In genomic region chr3:101393103-101393644, GRCm38 (mm10) we compare ENCODE assay signal across 11 mouse cellular contexts. TPM values are rescaled to one million over a fixed set of nuclear protein-coding genes. Genes with fewer than 3 reads are reported as not detected.
DNase-seq lines count a peak whose midpoint lies in the region; ATAC-seq and TF ChIP-seq lines count a peak whose summit lies in the region.
"Had no signal": no experiment of that assay in that cellular context is flagged by ENCODE, and none has a peak within 500 bp of the region (broad histone marks: within the 10 kb centered on the region; RNA-seq: fewer than 3 reads in every experiment).

No protein-coding gene starts in this region.

- TF ChIP-seq CTCF in forebrain, postnatal 0 days (IDR thresholded peaks at IDR 0.05; ENCODE audit: low read depth), result no peak

- 73% methylated on average over 6 of the region's 6 CpGs for WGBS in forebrain, postnatal 0 days
- WGBS in forebrain, embryonic 13.5 days, result 87% methylated on average over 6 of the region's 6 CpGs
- 83% methylated on average over 6 of the region's 6 CpGs for whole genome bisulfite sequencing in hindbrain, embryonic 13.5 days

- DNase-seq in forebrain, postnatal 0 days, result no peak
- DNase-seq in urinary bladder, postnatal 14 days (ENCODE audit: low spot score), result peak; percentile 46
- DNase-seq in urinary bladder, postnatal 36 days (ENCODE audit: low spot score in 2 of 2), result no peak
- DNase-seq in adrenal gland, adult 8-10 months, result no peak
- DNase-seq in yolk sac, embryonic 10.5 days (ENCODE audit: low spot score), result no peak
- DNase-seq: embryo, embryonic 11 days; spleen, adult 18-20 months had no signal

- H3K27me3 ChIP-seq in forebrain, postnatal 0 days (ENCODE audit: insufficient read depth, low read length), result no peaks in the 10 kb centered on the region
- peaks cover 3% of the 10 kb centered on the region; the same call in 1 of the 2 replicates for H3K27me3 ChIP-seq in forebrain, embryonic 13.5 days
- no peaks in the 10 kb centered on the region for H3K27me3 ChIP-seq in hindbrain, embryonic 13.5 days

- H3K36me3 ChIP-seq in forebrain, postnatal 0 days (ENCODE audit: insufficient read depth), result no peaks in the 10 kb centered on the region
- H3K36me3 ChIP-seq in forebrain, embryonic 13.5 days (ENCODE audit: poor library complexity, severe bottlenecking), result no peaks in the 10 kb centered on the region
- H3K36me3 ChIP-seq in hindbrain, embryonic 13.5 days, result no peaks in the 10 kb centered on the region
- H3K36me3 ChIP-seq: midbrain, embryonic 12.5 days had no signal

- H3K4me1 ChIP-seq in forebrain, postnatal 0 days (ENCODE audit: insufficient read depth), result peaks cover 32% of the 10 kb centered on the region
- H3K4me1 ChIP-seq in forebrain, embryonic 13.5 days, result peaks cover 69% of the 10 kb centered on the region
- H3K4me1 ChIP-seq in hindbrain, embryonic 13.5 days (replicated peaks), result peaks cover 98% of the 10 kb centered on the region

- no peak overlapping the region for H3K9ac ChIP-seq in forebrain, postnatal 0 days
- no peak overlapping the region for H3K9ac ChIP-seq in forebrain, embryonic 13.5 days
- no peak overlapping the region for H3K9ac ChIP-seq in hindbrain, embryonic 13.5 days
- H3K9ac ChIP-seq: midbrain, embryonic 12.5 days had no signal

- ATAC-seq in forebrain, postnatal 0 days, result peak; percentile 14; the same call in 1 of the 2 replicates
- no peak for ATAC-seq in forebrain, embryonic 13.5 days
- no peak for ATAC-seq in hindbrain, embryonic 13.5 days (ENCODE audit: low FRiP score)
- ATAC-seq in megakaryocyte, adult 5-6 weeks (ENCODE audit: poor library complexity, severe bottlenecking), result no peak

- no peak overlapping the region for H3K4me2 ChIP-seq in forebrain, postnatal 0 days (ENCODE audit: low read depth)
- no peak overlapping the region for H3K4me2 ChIP-seq in forebrain, embryonic 13.5 days
- H3K4me2 ChIP-seq in hindbrain, embryonic 13.5 days, result no peak overlapping the region

- H3K9me3 ChIP-seq in forebrain, postnatal 0 days (ENCODE audit: low read length), result no peaks in the 10 kb centered on the region
- H3K9me3 ChIP-seq in forebrain, embryonic 13.5 days (replicated peaks), result no peaks in the 10 kb centered on the region
- no peaks in the 10 kb centered on the region for H3K9me3 ChIP-seq in hindbrain, embryonic 13.5 days
- H3K9me3 ChIP-seq: midbrain, embryonic 12.5 days had no signal

- no peak overlapping the region for H3K27ac ChIP-seq in forebrain, postnatal 0 days (ENCODE audit: low read depth, low read length)
- H3K27ac ChIP-seq in forebrain, embryonic 13.5 days, result no peak overlapping the region
- H3K27ac ChIP-seq in hindbrain, embryonic 13.5 days, result 0 out of 2 replicates have a peak overlapping the region, but pooled peaks have one; percentile 12

- H3K4me3 ChIP-seq in forebrain, postnatal 0 days (ENCODE audit: low read depth, low read length), result no peak overlapping the region
- H3K4me3 ChIP-seq in forebrain, embryonic 13.5 days, result no peak overlapping the region
- H3K4me3 ChIP-seq in hindbrain, embryonic 13.5 days, result no peak overlapping the region
- H3K4me3 ChIP-seq: midbrain, embryonic 12.5 days had no signal

RNA-seq across cellular contexts. Expression of gene Igsf3, which starts 16.3 kb away (rescaled TPM):
- total RNA-seq in forebrain, postnatal 0 days (2014; rRNA removed), result 54.8 and 74.0 TPM in 2 replicates
- 59.9 and 77.0 TPM in 2 replicates for polyA plus RNA-seq in forebrain, postnatal 0 days (2015; fragmentation: Nextera tagmentation; extraction: Ambion mirVana)
- polyA plus RNA-seq in forebrain, embryonic 13.5 days (2015; fragmentation: Nextera tagmentation; extraction: Ambion mirVana), result 39.7 and 42.2 TPM in 2 replicates
- 81.4 and 87.9 TPM in 2 replicates for polyA plus RNA-seq in hindbrain, embryonic 13.5 days (2015; fragmentation: Nextera tagmentation; extraction: Ambion mirVana)
- 0.11 TPM in 1 of 2 replicates, not detected in the other for total RNA-seq in megakaryocyte, adult 5-6 weeks (2015)
- 0.40 and 0.57 TPM in 2 replicates for total RNA-seq in megakaryocyte, adult 5-6 weeks (2017)
- total RNA-seq in adrenal gland, adult 8-10 months (2022), result 10 to 100 TPM in 2 of 4 experiments, 1 to 10 TPM in 2; 4.5 to 11.8 (median 8.2) TPM
